Mouse (Mus musculus) myocyte (in vitro differentiated cells): Measurements from ENCODE around the gene Gan.

Experiments used
- E2F4 ChIP-seq: IDR thresholded peaks from one replicate; pipeline ENCODE4 v1.6.1; 2011; ENCODE audit warnings: mild to moderate bottlenecking, control low read depth, moderate library complexity; ENCODE audit not compliant: insufficient read depth
- MAX ChIP-seq: IDR thresholded peaks from one replicate; pipeline ENCODE4 v1.6.1; 2011; ENCODE audit warnings: low read depth, mild to moderate bottlenecking, control low read depth
- MYOG ChIP-seq, 3 experiments: IDR thresholded peaks; one replicate each; pipeline ENCODE4 v1.6.1; 2011; ENCODE audit warnings: control low read depth in 2 of 3, low read depth in 2 of 3, mild to moderate bottlenecking in 2 of 3; ENCODE audit not compliant: insufficient read length in 2 of 3, control insufficient read depth in 1 of 3, insufficient read depth in 1 of 3
- POLR2A ChIP-seq: IDR thresholded peaks from one replicate; pipeline ENCODE4 v1.6.1; 2011; ENCODE audit warnings: low read depth, mild to moderate bottlenecking, control low read depth, moderate library complexity; ENCODE audit not compliant: insufficient read length
- POLR2AphosphoS2 ChIP-seq: IDR thresholded peaks from one replicate; pipeline ENCODE4 v1.6.1; 2011; ENCODE audit warnings: low read depth, control low read depth; ENCODE audit not compliant: insufficient read length
- SRF ChIP-seq: IDR thresholded peaks from one replicate; pipeline ENCODE4 v1.6.1; 2011; ENCODE audit warnings: low read depth; ENCODE audit not compliant: control insufficient read depth, insufficient read length
- TCF12 ChIP-seq: IDR thresholded peaks from one replicate; pipeline ENCODE4 v1.6.1; 2011; ENCODE audit warnings: mild to moderate bottlenecking, control low read depth; ENCODE audit not compliant: poor library complexity, insufficient read depth, severe bottlenecking
- TCF3 ChIP-seq: IDR thresholded peaks from one replicate; pipeline ENCODE4 v1.6.1; 2011; ENCODE audit warnings: low read depth, control low read depth; ENCODE audit not compliant: insufficient read length
- USF1 ChIP-seq: IDR thresholded peaks from one replicate; pipeline ENCODE4 v1.6.1; 2011; ENCODE audit warnings: low read depth, mild to moderate bottlenecking, control low read depth, moderate library complexity

DNA sequence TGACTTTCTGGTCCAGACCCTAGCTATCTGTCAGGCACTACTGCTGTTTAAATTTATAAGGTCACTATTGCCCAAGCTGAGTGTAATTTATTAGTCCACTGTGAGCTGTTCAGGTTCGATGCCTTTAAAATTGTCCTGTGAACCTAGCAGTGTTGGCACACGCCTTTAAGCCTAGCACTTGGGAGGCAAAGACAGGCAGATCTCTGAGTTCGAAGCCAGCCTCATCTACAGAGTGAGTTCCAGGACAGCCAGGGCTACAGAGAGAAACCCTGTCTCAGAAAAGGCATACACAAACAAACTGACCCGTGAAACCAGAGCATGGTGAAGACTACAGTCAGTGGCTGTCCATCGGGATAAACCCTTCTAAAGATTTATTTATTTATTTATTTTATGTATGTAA, 82.4 kb downstream of the Gan start:
- TF ChIP-seq POLR2A: no peak
- TF ChIP-seq POLR2AphosphoS2: no peak
- no peak for TF ChIP-seq USF1
- TF ChIP-seq E2F4: no peak
- no peak for TF ChIP-seq MAX
- TF ChIP-seq TCF3: no peak
- no peak for TF ChIP-seq SRF
- no peak for TF ChIP-seq MYOG (IDR thresholded peaks at IDR 0.05; ENCODE audit: control insufficient read depth in 1 of 3, insufficient read depth in 1 of 3, insufficient read length in 2 of 3, low read depth in 2 of 3)
- TF ChIP-seq TCF12: no peak
